ENCODE assay signal across 8 mouse cellular contexts in genomic region chr7:97399960-97400715, GRCm38 (mm10). TPM values are rescaled to one million over a fixed set of nuclear protein-coding genes. Genes with fewer than 3 reads are reported as not detected.
DNase-seq lines count a peak whose midpoint lies in the region; ATAC-seq lines count a peak whose summit lies in the region.

TSS of gene Ndufc2 (plus strand) at chr7:97400003.

- under 1% methylated on average over 54 of the region's 54 CpGs for WGBS in embryonic facial prominence, embryonic 14.5 days
- WGBS in liver, embryonic 12.5 days (ENCODE audit: insufficient replicate concordance): under 1% methylated on average over 54 of the region's 54 CpGs
- WGBS in stomach, embryonic 15.5 days: under 1% methylated on average over 54 of the region's 54 CpGs

- H3K9ac ChIP-seq in embryonic facial prominence, embryonic 14.5 days (ENCODE audit: low read depth, low read length): peak within 1 kb of the TSS; percentile 99
- peak within 1 kb of the TSS; percentile 93 for H3K9ac ChIP-seq in liver, embryonic 12.5 days
- H3K9ac ChIP-seq in stomach, embryonic 15.5 days: peak within 1 kb of the TSS; percentile 96

- H3K4me1 ChIP-seq in embryonic facial prominence, embryonic 14.5 days (ENCODE audit: control insufficient read depth, insufficient read depth, low read length): peaks cover 9% of the 10 kb centered on the region; the same call in 1 of the 2 replicates
- H3K4me1 ChIP-seq in liver, embryonic 12.5 days: peaks cover 28% of the 10 kb centered on the region
- peaks cover 11% of the 10 kb centered on the region for H3K4me1 ChIP-seq in stomach, embryonic 15.5 days

- H3K27ac ChIP-seq in embryonic facial prominence, embryonic 14.5 days (replicated peaks; ENCODE audit: low read depth, low read length): peak within 1 kb of the TSS; percentile 84
- H3K27ac ChIP-seq in liver, embryonic 12.5 days: peak within 1 kb of the TSS; percentile 80
- H3K27ac ChIP-seq in stomach, embryonic 15.5 days: peak within 1 kb of the TSS; percentile 84

- DNase-seq in B cell, adult 2 months: peak; percentile 79 to 80
- peak; percentile 55 to 61 for DNase-seq in adrenal gland, postnatal 4 days (ENCODE audit: low spot score in 2 of 2)
- DNase-seq in embryonic facial prominence, embryonic 14.5 days (ENCODE audit: low spot score): peak; percentile 90
- DNase-seq in heart, adult 8-10 months (ENCODE audit: low spot score): peak; percentile 63
- DNase-seq in kidney, adult 9 months: peak; percentile 75
- DNase-seq in natural killer cell, adult 2 months (ENCODE audit: low spot score in 2 of 2): peak; percentile 61 to 75

- 0 out of 2 replicates have a peak, but pooled peaks cover 4% of the 10 kb centered on the region for H3K9me3 ChIP-seq in embryonic facial prominence, embryonic 14.5 days (ENCODE audit: control insufficient read depth, low read length)
- no peaks in the 10 kb centered on the region; the same call in 1 of the 2 replicates for H3K9me3 ChIP-seq in liver, embryonic 12.5 days (replicated peaks)
- H3K9me3 ChIP-seq in stomach, embryonic 15.5 days: no peaks in the 10 kb centered on the region

- H3K4me3 ChIP-seq in embryonic facial prominence, embryonic 14.5 days (ENCODE audit: low read depth, low read length): peak within 1 kb of the TSS; percentile 97
- peak within 1 kb of the TSS; percentile 90 for H3K4me3 ChIP-seq in liver, embryonic 12.5 days
- peak within 1 kb of the TSS; percentile 87 for H3K4me3 ChIP-seq in stomach, embryonic 15.5 days (replicated peaks)

- peaks cover 7% of the 10 kb centered on the region; the same call in 1 of the 2 replicates for H3K36me3 ChIP-seq in embryonic facial prominence, embryonic 14.5 days (ENCODE audit: control insufficient read depth, insufficient read depth, low read length)
- peaks cover 26% of the 10 kb centered on the region for H3K36me3 ChIP-seq in liver, embryonic 12.5 days
- H3K36me3 ChIP-seq in stomach, embryonic 15.5 days: 0 out of 2 replicates have a peak, but pooled peaks cover 6% of the 10 kb centered on the region

- ATAC-seq in embryonic facial prominence, embryonic 14.5 days (ENCODE audit: low read depth): peak; percentile 94
- ATAC-seq in liver, embryonic 12.5 days: peak; percentile 89
- ATAC-seq in stomach, embryonic 15.5 days (ENCODE audit: insufficient read depth, low FRiP score, low read depth): peak; percentile 83

- no peaks in the 10 kb centered on the region for H3K27me3 ChIP-seq in embryonic facial prominence, embryonic 14.5 days (replicated peaks; ENCODE audit: control insufficient read depth, insufficient read depth, low read length)
- H3K27me3 ChIP-seq in liver, embryonic 12.5 days (replicated peaks): no peaks in the 10 kb centered on the region
- no peaks in the 10 kb centered on the region for H3K27me3 ChIP-seq in stomach, embryonic 15.5 days (replicated peaks)

- peak within 1 kb of the TSS; percentile 73 for H3K4me2 ChIP-seq in embryonic facial prominence, embryonic 14.5 days (ENCODE audit: low read depth, low read length)
- peak within 1 kb of the TSS; percentile 88 for H3K4me2 ChIP-seq in liver, embryonic 12.5 days
- peak within 1 kb of the TSS; percentile 58 for H3K4me2 ChIP-seq in stomach, embryonic 15.5 days

RNA-seq across cellular contexts. Expression of gene Ndufc2, which starts in this region (rescaled TPM):
- 100 to 1,000 TPM; 314 to 350 TPM for total RNA-seq in adrenal gland, postnatal 4 days (2021)
- polyA plus RNA-seq in embryonic facial prominence, embryonic 14.5 days (2014; fragmentation: Nextera tagmentation; extraction: Ambion mirVana): 363 and 429 TPM in 2 replicates
- total RNA-seq in heart, adult 8-10 months (2022): 100 to 1,000 TPM; 498 to 518 (median 508) TPM
- polyA plus RNA-seq in liver, embryonic 12.5 days (2016; fragmentation: Nextera tagmentation; extraction: Ambion mirVana): 249 and 261 TPM in 2 replicates
- polyA plus RNA-seq in stomach, embryonic 15.5 days (2015; fragmentation: Nextera tagmentation; extraction: Ambion mirVana): 338 and 367 TPM in 2 replicates

Comparison
In these comparisons a context has a peak if more than half of its experiments do, and no peak if none do; other contexts are left out.
1. Peak in every context shown above with its lines: DNase-seq, ATAC-seq, H3K4me3 ChIP-seq and H3K27ac ChIP-seq.